Mouse (Mus musculus) liver, embryonic 14.5 days (tissue): ENCODE measurements around the gene Zfand2a.

Experiments used
- CTCF ChIP-seq: IDR thresholded peaks from 2 replicates; pipeline ENCODE4 v1.5.1; 2016; ENCODE audit warnings: antibody characterized with exemption, low read depth, control low read depth
- EP300 ChIP-seq: IDR thresholded peaks from 2 replicates; pipeline ENCODE4 v1.6.1; 2016; ENCODE audit warnings: antibody characterized with exemption, low read depth

DNA sequence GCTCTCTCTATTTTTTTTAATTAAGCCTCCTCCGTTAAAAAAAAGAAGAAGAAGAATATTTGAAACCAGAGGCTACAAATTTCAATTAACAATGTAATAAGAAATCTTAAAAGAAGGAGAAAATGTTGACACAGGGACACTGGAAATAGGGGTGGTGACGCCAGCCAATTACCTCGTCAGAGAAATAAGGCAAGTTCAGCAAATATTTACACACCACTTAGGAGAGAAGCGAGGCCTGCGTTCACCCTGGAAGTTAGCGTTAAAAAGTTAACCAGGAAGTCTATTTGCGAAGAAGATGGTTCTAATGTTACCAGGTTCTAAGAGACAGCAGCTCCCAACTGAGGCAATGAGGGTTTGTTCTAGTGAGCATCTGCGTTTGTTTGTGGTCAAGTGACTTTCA is 27.1 kb downstream of the Zfand2a start:
- TF ChIP-seq EP300, result no peak
- no peak for TF ChIP-seq CTCF
